Mouse (Mus musculus): ENCODE measurements around the gene Myo1d. TPM values are rescaled to one million over a fixed set of nuclear protein-coding genes. Genes with fewer than 3 reads are reported as not detected.
A peak's percentile ranks its signal among the peaks of the same experiment; 100 is the strongest.

Gene Myo1d
- polyA plus RNA-seq, 1 experiment from 2014 or later: 1.4 TPM

DNA sequence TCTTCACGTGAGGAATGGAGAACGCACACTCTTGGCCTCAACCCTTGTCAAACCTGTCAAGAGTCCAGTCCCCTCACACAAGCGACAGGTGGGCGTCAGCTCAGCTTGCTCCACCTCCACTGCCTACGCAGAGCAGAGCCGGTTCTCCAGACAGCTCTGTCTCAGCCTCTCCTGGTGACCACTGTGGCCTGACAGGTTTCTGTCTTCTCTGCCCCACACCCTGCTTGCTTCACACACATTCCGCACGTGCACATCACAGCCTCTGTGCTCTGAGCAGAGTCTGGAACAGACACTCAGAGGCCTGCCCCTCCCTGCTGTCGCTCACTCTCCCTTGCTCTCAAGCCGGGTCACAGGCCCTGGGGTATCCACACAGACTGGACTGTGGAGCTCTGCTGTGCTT, 289.0 kb downstream of the Myo1d start:
- Histone ChIP-seq H3K27me3 (no peaks in the 10 kb centered on the region), H3K9ac (no peak overlapping the region), H3K4me1 (peaks cover 46% of the 10 kb centered on the region), H3K4me3 (no peak overlapping the region), H3K4me2 (no peak overlapping the region), H3K9me3 (replicated peaks) (no peaks in the 10 kb centered on the region), H3K27ac (no peak overlapping the region), H3K36me3 (ENCODE audit: poor library complexity, severe bottlenecking) (no peaks in the 10 kb centered on the region)
- ATAC-seq: no peak
- 76% methylated on average over 10 of the region's 10 CpGs for WGBS

DNA sequence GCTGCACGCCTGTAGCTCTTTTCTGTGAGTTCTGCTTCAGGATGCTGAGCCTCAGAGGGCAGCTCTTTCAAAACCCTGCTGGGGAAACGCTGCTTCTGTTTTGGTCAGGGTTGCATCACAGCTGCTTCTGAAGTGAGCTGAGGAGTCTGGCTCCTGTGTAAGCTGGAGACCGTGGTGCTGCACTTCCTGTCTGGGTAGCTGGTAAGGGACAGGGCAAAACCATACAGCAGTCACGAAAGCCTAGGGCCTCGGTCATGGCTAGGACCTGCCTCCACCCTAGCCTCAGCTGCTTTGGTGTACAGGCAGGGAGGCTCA, 290.0 kb downstream of the Myo1d start:
- peak; percentile 12; the same call in 1 of the 2 replicates for ATAC-seq
- Histone ChIP-seq H3K27ac (peak overlapping the region; percentile 76), H3K36me3 (ENCODE audit: poor library complexity, severe bottlenecking) (no peaks in the 10 kb centered on the region), H3K4me3 (no peak overlapping the region), H3K4me1 (peaks cover 55% of the 10 kb centered on the region), H3K27me3 (no peaks in the 10 kb centered on the region), H3K9ac (peak overlapping the region; percentile 35; the same call in 1 of the 2 replicates), H3K4me2 (no peak overlapping the region), H3K9me3 (replicated peaks) (no peaks in the 10 kb centered on the region)
- WGBS: 61% methylated on average over 5 of the region's 5 CpGs

DNA sequence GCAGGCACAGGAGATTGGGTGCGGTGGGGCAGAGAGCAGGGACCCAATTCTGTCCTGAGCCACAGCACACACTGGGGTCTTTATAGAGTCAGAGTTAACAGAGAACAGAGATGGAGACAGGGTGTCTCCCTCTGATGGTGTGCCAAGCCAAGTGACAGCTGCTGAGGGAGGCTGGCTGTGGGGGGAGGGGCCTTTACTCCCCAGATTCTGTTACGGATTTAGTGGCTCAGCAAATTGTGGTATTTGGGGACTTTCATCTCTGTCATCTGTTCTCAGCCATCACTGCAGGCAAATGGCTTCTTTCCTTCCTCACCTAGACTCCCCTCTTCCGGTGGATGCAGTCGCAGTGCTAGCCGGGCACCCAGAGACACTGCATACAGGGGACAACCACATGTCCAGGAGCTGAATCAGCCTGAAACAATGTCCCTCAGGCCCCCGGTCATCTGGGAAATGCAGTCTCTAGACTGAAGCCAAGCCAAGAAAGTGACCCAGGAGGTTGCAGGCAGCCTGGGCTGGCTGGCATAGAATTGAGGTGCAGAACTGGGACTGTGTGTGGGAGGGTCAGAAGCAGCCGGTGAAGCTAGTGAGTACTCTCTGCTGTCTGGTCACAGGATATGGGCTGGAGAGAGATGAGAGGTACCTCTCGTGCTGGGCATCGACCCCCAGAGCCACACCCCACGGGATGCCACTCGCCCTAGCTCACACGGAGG, 290.5 kb downstream of the Myo1d start:
- ATAC-seq: peak; percentile 26; the same call in 1 of the 2 replicates
- peak overlapping the region; percentile 6; the same call in 1 of the 2 replicates for H3K4me2 ChIP-seq
- no peaks in the 10 kb centered on the region for H3K9me3 ChIP-seq (replicated peaks)
- no peak overlapping the region for H3K4me3 ChIP-seq
- WGBS: 55% methylated on average over 12 of the region's 12 CpGs
- H3K4me1 ChIP-seq: peaks cover 57% of the 10 kb centered on the region
- H3K27me3 ChIP-seq: no peaks in the 10 kb centered on the region
- peak overlapping the region; percentile 76 for H3K27ac ChIP-seq
- no peaks in the 10 kb centered on the region for H3K36me3 ChIP-seq (ENCODE audit: poor library complexity, severe bottlenecking)
- H3K9ac ChIP-seq: peak overlapping the region; percentile 35; the same call in 1 of the 2 replicates

DNA sequence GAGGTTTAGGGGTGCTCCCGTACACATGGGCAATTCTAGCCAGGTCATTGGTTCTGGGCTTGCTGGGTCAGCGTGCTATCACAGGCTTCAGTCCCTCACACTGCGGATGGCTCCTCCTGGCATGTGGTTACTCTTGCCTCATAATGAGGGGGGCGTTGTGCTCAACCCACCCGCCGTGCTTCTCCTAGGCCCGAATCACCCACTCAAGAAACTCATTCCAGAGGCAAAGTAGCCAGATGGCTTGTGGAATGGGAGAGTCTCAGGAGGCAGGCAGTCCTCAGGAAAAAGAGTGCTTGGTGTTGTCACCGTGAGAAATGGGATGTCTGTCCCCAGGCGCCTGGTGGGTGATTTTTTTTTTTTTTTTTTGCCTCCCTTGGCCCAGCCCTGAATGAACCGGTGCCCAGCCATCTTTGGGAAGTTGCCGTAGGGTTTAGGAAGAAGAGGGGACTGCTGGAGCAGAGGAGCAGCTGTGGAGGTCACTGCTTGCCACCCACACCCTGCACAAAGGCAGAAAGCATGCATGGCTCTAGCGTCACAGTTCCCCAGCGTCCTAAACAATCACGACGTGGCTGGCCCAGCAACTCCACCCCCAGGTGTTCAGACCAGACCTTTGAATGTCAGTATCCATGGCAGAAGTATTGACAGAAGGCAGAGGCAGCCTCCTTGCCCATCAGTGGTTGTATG, 291.8 kb downstream of the Myo1d start:
- H3K4me3 ChIP-seq: no peak overlapping the region
- no peaks in the 10 kb centered on the region for H3K9me3 ChIP-seq (replicated peaks)
- no peaks in the 10 kb centered on the region; the same call in 1 of the 2 replicates for H3K27me3 ChIP-seq
- peaks cover 69% of the 10 kb centered on the region for H3K4me1 ChIP-seq
- H3K4me2 ChIP-seq: no peak overlapping the region
- ATAC-seq: no peak
- H3K9ac ChIP-seq: no peak overlapping the region
- H3K36me3 ChIP-seq (ENCODE audit: poor library complexity, severe bottlenecking): peaks cover under 1% of the 10 kb centered on the region; the same call in 1 of the 2 replicates
- 71% methylated on average over 15 of the region's 15 CpGs for WGBS
- peak overlapping the region; percentile 76; the same call in 1 of the 2 replicates for H3K27ac ChIP-seq

DNA sequence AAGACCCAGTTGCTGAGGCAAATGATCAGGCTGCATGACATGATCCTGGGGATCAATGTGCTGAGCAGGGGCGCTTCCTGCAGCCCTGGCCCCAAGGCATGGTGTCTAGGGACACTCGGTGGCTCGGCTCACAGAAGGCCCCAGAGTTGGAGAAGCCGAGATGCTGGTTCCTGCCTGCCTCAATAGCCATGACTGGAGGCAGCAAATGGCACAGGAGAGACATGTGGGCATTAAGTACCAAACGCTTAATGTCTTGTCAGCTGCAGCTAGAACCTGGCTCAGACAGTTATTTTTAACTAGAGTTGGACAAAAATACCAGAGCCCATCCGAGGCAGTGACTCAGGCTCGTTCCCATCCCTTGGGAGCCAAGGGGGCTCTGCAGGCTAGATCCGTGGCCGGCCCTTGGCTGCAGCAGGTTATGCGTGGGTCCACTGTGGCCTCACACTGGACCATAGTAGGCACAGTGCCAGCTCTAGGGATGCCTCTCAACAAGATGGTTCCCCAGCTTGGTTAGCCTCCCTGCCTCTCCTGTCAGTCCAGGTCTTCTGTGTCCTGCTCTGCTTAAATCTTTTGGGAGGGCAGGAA, 294.1 kb downstream of the Myo1d start:
- 85% methylated on average over 10 of the region's 10 CpGs for WGBS
- ATAC-seq: no peak
- Histone ChIP-seq H3K27me3 (peaks cover 6% of the 10 kb centered on the region; the same call in 1 of the 2 replicates), H3K9me3 (replicated peaks) (no peaks in the 10 kb centered on the region), H3K4me2 (no peak overlapping the region), H3K4me3 (no peak overlapping the region), H3K27ac (no peak overlapping the region), H3K36me3 (ENCODE audit: poor library complexity, severe bottlenecking) (peaks cover 17% of the 10 kb centered on the region; the same call in 1 of the 2 replicates), H3K4me1 (peaks cover 90% of the 10 kb centered on the region), H3K9ac (peak overlapping the region; percentile 18; the same call in 1 of the 2 replicates)

DNA sequence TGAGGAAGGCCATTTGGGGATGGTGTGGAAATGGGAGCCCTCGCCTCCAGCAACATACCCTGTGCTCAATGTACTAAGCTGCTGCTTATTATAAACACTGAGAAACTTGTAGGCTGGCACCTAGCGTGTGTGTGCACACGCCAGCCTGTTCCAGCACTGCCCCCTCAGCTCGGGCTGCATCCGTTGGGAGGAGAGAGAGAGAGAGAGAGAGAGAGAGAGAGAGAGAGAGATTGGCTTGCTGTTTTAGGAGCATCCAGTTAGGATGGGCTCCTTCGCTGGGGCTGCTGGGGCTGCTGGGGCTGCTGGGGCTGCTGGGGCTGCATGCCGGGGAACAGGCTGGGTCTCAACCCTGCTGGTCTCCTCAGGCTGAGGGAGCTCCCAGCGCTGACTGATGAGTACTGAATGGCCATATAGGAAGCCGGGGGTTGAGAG, 294.7 kb downstream of the Myo1d start:
- Histone ChIP-seq H3K4me2 (no peak overlapping the region), H3K4me1 (peaks cover 88% of the 10 kb centered on the region), H3K4me3 (no peak overlapping the region), H3K9ac (peak overlapping the region; percentile 18; the same call in 1 of the 2 replicates), H3K27me3 (peaks cover 6% of the 10 kb centered on the region; the same call in 1 of the 2 replicates), H3K9me3 (replicated peaks) (no peaks in the 10 kb centered on the region), H3K36me3 (ENCODE audit: poor library complexity, severe bottlenecking) (peaks cover 18% of the 10 kb centered on the region; the same call in 1 of the 2 replicates), H3K27ac (peak overlapping the region; percentile 78; the same call in 1 of the 2 replicates)
- 76% methylated on average over 9 of the region's 9 CpGs for WGBS
- no peak for ATAC-seq

DNA sequence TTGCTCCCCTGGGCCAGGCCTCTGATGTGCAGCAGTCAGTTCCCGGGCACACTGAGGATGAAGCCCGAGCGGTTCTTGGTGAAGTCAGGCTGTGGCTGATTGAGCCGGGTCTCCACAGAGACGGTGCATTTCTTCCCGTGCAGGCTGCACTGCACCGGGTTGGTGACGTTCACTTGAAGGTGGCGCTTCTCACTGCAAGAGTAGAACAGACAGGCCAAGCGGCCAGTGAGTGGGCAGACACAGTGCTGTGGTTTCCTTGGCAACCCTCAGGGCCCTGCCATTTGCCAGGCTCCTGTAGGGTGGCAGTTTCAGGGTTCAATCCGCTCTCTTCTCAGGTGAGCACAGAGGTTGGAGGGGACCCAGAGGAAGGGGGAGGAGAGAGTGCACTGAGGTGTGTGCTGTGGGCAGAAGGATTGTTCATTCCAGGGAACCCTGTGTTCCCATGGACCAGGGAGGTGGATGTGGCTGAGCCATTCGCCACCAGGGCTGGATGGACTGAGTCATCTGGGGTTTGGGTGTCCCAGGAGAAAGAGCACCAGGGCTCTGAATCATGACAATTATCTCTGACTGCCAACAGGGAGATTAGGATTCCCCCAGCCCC, 295.5 kb downstream of the Myo1d start:
- H3K27me3 ChIP-seq: peaks cover 6% of the 10 kb centered on the region; the same call in 1 of the 2 replicates
- peaks cover 24% of the 10 kb centered on the region; the same call in 1 of the 2 replicates for H3K36me3 ChIP-seq (ENCODE audit: poor library complexity, severe bottlenecking)
- H3K27ac ChIP-seq: peak overlapping the region; percentile 78
- H3K4me1 ChIP-seq: peaks cover 88% of the 10 kb centered on the region
- H3K4me3 ChIP-seq: no peak overlapping the region
- H3K9ac ChIP-seq: peak overlapping the region; percentile 61
- peak overlapping the region; percentile 46 for H3K4me2 ChIP-seq
- no peaks in the 10 kb centered on the region for H3K9me3 ChIP-seq (replicated peaks)
- peak; percentile 76 for ATAC-seq
- WGBS: 21% methylated on average over 12 of the region's 12 CpGs

DNA sequence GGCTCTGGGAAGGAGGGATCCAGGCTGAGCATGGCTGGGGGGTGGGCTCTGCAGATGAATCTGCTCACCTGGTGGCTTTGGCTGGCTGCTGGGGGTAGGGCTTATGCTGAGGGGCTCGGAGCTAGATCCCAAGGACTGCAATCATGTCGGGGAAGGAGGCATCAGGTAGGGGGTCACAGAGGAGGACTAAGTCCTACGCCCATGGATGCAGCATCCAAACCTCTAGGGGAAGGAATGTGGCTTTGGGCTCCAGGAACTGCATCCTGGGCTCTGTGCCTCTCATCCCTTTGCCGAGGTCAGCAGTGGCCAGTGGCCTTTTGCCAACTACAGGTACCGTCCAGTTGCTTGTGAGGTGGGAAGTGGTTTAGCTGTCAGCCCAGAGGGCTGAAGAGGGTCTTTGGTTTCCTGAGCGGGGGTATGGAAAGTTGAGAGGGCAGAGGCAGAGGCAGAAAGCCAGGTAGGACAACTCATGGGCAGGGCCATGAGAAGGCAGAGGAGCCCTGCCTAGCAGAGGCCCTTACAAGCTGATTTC, 296.2 kb downstream of the Myo1d start:
- Histone ChIP-seq H3K4me3 (no peak overlapping the region; the same call in 1 of the 2 replicates), H3K9ac (peak overlapping the region; percentile 61), H3K27ac (peak overlapping the region; percentile 78), H3K4me1 (peaks cover 88% of the 10 kb centered on the region), H3K4me2 (peak overlapping the region; percentile 46), H3K36me3 (ENCODE audit: poor library complexity, severe bottlenecking) (peaks cover 27% of the 10 kb centered on the region), H3K9me3 (replicated peaks) (no peaks in the 10 kb centered on the region), H3K27me3 (peaks cover 6% of the 10 kb centered on the region; the same call in 1 of the 2 replicates)
- WGBS: 80% methylated on average over 6 of the region's 6 CpGs
- ATAC-seq: 0 out of 2 replicates have a peak, but pooled peaks have one; percentile 1

DNA sequence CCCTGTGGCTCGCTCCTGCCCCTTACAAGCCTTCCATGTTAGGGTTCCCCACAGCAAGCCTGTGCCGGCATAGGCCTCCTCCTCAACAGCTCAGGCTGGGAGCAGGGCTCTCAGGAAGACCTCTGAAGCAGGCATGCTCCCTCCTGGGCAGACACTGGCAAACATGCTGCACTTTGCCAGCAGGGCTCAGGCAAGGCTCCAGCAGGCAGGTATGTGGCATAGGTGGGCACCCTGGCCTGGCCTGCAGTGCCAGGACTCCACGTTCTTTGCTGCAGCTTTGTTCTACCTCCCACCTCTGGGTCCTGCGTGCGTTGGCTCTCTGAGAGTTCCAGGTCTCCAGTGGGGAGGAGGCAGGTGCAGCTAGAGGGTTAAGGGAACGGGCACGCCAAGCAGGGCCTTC, 296.9 kb downstream of the Myo1d start:
- no peak for ATAC-seq
- H3K9ac ChIP-seq: peak overlapping the region; percentile 61
- H3K4me2 ChIP-seq: peak overlapping the region; percentile 46
- H3K9me3 ChIP-seq (replicated peaks): no peaks in the 10 kb centered on the region
- 83% methylated on average over 7 of the region's 7 CpGs for WGBS
- H3K4me3 ChIP-seq: peak overlapping the region; percentile 6; the same call in 1 of the 2 replicates
- peaks cover 28% of the 10 kb centered on the region for H3K36me3 ChIP-seq (ENCODE audit: poor library complexity, severe bottlenecking)
- peaks cover 6% of the 10 kb centered on the region; the same call in 1 of the 2 replicates for H3K27me3 ChIP-seq
- peaks cover 88% of the 10 kb centered on the region for H3K4me1 ChIP-seq
- H3K27ac ChIP-seq: peak overlapping the region; percentile 78; the same call in 1 of the 2 replicates

DNA sequence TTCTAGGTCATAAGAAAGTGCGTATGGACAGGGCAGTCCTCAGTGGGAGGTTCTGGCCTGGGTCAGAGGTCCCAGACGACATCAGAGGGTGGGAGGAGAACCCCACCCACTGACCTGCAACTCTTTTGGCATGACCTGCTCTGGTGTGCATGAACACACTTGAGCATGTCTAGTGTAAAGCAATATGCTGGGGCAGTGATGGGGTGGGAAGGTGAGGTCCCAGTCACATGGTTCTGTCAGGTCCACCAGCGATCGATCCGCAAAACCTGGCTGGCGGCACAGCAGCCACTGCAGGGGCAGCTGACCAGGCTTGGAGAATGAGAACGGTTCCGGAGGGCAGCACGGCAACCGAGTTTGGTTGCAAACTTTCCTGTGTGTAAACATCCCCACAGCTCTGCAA, 297.5 kb downstream of the Myo1d start:
- ATAC-seq: no peak
- peak overlapping the region; percentile 46 for H3K4me2 ChIP-seq
- peaks cover 86% of the 10 kb centered on the region for H3K4me1 ChIP-seq
- WGBS: 77% methylated on average over 10 of the region's 10 CpGs
- H3K36me3 ChIP-seq (ENCODE audit: poor library complexity, severe bottlenecking): peaks cover 28% of the 10 kb centered on the region
- H3K9ac ChIP-seq: peak overlapping the region; percentile 61; the same call in 1 of the 2 replicates
- 0 out of 2 replicates have a peak overlapping the region, but pooled peaks have one; percentile 78 for H3K27ac ChIP-seq
- H3K27me3 ChIP-seq: peaks cover 6% of the 10 kb centered on the region; the same call in 1 of the 2 replicates
- no peaks in the 10 kb centered on the region for H3K9me3 ChIP-seq (replicated peaks)
- H3K4me3 ChIP-seq: peak overlapping the region; percentile 6; the same call in 1 of the 2 replicates

DNA sequence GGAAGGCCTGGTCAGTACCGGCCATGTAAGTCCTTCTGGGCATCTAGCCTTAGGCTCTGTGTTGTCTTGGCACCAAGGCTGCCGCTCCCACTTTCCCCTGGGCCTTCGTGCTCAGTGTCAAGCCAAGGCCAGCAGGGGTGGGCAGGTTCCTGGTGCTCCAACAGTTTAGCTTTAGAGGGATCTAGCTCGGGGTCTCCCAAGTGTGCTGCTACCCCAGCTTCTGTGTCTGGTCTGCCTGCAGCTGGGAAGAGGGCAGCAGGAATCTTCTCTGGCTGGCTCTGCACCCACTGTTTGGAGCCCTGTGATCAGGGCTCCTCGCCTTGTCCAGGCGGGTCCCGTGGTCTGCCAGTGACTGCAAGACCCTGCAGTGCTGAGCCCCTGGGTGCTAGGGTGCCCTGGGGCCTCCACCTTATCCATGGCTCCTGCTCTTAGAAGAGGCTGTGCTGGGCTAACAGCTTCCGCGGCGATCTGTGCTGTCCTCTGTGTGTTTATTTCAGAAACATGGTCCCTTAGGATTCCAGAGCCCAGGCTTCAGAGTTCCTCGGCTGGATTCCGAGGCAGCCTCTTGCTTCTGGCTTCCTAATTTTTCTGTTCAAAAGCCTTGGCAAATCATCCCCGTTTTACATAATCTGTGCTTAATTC, 298.3 kb downstream of the Myo1d start:
- peak overlapping the region; percentile 89 for H3K4me2 ChIP-seq
- H3K9me3 ChIP-seq (replicated peaks): no peaks in the 10 kb centered on the region
- no peak for ATAC-seq
- peaks cover 28% of the 10 kb centered on the region for H3K36me3 ChIP-seq (ENCODE audit: poor library complexity, severe bottlenecking)
- H3K4me3 ChIP-seq: peak overlapping the region; percentile 94
- peaks cover 6% of the 10 kb centered on the region; the same call in 1 of the 2 replicates for H3K27me3 ChIP-seq
- 0 out of 2 replicates have a peak overlapping the region, but pooled peaks have one; percentile 27 for H3K27ac ChIP-seq
- peak overlapping the region; percentile 62 for H3K9ac ChIP-seq
- WGBS: 79% methylated on average over 13 of the region's 13 CpGs
- peaks cover 79% of the 10 kb centered on the region for H3K4me1 ChIP-seq

All from forebrain, embryonic 13.5 days (tissue).